Mouse (Mus musculus) cerebellum, adult 18-20 months (tissue): ENCODE results near the gene Caln1.
"Not testable (repeated sequence)": the region's sequence is repeated elsewhere in the genome, so short reads cannot be mapped to it uniquely, and the experiment has no call there.

Experiments
- DNase-seq, 2 experiments: peaks; one replicate each; pipeline ENCODE4 v3.0.0; 2021

Caln1 gene

DNA sequence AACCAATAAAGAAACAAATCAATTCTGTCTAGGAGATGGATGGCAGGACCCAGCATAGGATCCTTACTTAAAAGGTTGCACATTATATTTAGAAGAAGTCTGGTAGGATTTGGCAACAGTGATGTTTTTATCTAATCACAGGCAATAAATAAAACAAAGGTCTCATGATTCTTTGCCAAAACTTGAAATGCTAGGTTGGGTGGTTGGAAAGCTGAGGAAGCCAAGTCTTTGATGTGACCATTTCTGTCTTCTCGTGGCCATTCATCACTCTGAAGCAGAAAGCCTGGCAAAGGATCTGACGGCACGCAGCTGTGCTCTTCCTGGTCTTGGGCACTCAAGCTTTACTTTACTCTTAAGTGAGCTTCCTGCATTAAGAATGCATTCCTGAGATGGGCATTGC lies 193.9 kb downstream of the Caln1 start:
- DNase-seq: no peak

DNA sequence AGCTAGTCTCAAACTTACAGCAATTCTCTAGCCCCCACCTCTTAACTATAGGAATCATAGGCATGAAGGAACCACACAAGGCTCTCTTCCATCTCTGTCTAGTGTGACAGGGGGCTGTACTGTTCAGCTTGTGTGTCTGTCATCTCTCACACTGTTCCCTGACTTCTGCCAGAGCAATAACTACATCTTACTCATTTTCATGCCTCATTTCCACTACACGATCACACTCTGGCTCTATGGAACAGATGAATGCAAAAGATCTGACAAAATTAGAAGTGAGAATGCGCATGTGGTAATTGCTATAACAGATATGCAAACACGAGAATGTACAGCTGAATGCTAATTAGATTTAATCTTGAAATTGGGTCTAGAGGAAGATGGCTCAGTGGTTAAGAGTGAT lies 196.7 kb downstream of the Caln1 start:
- no peak for DNase-seq

DNA sequence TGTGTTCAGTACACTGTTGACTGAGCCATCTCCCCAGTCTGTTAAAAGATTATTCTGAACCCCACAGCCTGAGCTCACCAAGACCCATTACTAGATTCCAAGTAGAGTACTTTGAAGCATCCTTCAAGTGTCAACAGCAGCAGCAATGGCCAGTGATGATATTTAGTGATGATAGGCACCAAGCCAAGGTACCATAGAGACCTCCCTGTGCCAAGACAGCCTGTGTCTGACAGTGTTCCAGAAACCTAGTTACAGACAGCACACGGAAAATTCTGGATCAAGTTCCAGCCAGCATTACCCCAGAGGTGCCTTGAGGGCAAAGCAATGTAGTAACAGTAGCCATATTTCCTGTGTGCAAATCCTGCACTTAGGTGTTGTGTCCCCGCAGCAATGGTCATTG lies 208.3 kb downstream of the Caln1 start:
- DNase-seq: peak in 1 of 2 experiments; percentile 13

DNA sequence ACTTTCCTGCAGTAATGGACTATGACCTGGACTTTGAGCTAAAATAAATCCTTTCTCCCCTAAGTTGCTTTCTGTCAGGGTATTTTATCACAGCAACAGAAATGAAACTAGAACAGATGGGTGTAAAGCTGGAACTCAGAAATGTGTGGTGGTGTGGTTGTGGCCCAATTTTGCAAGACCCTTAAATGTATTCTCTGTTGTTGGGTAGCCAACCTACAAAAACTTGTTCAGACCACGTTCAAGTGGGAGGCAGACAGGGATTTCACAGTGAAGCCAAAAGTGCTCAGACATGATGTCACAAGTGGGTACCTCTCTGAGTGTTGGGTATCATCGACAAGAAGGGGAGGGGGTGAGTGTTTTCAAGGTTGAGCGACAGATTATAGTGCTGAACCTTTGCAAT lies 214.8 kb downstream of the Caln1 start:
- DNase-seq: no peak

DNA sequence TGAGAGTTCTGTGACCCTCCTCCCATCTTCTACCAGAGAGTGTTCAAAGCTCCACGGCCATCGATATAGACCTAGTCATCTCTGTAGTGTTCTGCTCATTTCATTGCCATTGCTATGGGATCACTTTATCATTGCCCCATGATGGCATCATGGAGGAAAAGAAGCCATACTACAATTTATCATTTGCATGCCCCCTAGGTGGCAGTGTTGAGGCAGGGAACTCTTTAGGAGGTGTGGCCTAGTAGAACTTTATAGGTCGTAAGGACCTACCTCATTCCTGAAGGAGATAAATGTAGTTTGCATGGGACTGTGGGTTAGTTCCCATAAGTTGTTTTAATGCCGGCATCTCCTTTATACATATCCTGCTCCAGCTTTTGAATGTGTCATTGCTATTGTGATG lies 217.0 kb downstream of the Caln1 start:
- no peak for DNase-seq

DNA sequence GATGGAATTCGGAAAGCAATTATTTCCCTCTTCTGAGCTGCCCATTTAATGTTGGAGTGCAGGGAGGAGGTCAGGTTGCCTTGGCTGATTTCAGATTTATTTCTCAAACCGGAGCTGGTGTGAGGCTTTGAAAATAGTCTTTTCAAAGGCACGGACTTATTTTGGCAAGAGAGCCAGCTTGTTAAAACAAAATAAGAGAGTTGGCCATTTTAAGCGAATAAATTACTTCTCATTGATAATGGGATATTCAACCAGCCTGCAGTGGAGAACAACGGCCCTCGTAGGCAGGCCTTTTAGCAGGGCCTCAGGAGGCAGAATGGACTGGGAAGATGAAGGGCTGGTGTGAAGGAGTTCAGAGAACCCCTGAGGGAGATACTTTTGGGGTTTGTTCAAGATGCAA lies 227.3 kb downstream of the Caln1 start:
- DNase-seq: no peak

DNA sequence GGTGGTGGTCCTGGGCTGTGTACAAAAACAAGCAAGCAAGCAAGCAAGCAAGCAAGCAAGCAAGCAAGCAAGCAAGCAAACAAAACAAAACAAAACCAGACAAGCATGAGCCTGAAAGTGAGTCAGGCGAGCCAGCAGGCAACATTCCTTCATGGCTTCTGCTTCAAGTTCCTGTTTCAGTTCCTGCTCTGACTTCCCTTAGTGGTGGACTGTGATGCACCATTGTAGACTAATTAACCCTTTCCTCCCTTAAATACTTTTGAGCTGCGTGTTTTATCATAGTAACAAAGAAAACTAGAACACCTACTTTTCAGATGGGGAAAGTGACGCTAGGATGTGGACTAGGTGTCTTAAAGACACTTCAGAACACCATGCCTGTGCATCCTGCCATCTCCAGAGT lies 244.4 kb downstream of the Caln1 start:
- no peak for DNase-seq

DNA sequence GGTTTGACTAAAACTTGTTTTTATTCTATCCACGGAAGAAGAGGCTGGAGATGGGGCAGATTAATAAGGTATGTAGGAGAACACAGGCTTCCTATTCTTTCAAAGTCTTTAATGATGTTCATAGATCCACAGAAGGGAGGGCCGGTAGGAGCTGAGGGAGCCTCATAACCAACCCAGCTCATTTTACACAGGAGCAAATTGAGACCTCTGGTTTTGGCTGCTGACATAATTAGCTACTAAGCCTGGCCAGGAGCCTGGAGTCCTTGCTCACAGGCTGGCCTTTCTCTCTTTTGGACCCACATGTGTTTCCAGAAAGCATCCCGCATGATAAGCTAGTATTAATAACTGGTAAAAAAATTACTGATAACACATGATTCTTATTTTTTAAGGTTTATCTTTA lies 245.0 kb downstream of the Caln1 start:
- peak; percentile 70 to 82 for DNase-seq

DNA sequence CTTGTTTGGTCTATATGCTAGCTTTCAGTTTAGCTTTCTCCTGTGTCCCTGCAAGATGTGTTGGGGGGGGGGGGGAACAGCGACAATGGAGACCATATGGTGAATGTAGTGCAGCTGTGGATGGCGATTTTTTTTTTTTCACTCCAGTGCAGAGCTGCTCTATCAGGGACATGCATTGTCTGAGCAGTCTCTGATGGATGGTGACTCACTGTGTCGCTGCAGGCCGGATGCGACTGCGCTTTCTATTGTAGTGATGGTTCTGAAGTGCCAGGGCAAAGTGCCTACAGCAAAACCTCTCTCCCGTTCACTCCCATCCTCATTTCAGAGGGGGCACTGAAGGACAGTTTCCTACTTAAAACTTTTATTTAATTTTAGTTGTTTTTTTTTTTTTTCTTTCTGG lies 250.8 kb downstream of the Caln1 start:
- DNase-seq: no peak

DNA sequence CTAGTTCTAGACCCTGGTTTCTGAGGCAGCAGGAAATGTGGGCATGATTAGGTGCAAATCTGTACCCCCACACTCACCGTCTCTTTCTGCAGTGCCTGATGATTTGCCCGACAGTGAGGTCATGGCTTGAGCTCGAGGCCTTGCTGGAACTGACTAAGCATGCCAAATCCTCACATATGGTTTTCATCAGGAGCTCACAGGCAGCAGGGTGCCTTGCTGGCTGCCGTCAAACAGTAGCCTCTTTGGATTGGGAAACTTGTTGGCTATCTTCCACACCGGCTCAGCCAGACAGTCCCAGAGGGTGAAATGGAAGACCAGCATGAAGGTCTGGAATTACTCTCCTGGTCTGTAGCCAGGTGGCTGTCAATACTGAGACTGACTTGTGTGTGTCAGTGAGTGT lies 254.0 kb downstream of the Caln1 start:
- peak; percentile 86 to 91 for DNase-seq

DNA sequence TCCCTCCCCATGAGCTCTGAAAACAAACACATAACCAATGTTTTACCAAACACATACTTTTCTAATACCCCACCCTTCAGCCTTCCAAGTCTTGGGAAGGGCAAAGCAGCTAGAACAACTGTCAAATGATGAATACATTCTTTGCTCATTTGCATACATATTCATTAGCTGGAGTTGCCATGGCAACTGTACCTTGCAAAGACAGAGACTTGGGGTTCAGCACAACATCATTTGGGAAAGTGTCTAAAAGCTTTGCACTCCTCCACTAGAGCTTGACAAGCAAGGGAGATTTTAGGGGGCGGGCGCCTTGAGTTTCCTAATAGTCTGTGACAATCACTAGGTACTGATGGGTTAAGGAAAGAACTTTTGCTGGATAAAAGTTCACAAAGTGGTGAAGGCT lies 258.5 kb downstream of the Caln1 start:
- no peak for DNase-seq

DNA sequence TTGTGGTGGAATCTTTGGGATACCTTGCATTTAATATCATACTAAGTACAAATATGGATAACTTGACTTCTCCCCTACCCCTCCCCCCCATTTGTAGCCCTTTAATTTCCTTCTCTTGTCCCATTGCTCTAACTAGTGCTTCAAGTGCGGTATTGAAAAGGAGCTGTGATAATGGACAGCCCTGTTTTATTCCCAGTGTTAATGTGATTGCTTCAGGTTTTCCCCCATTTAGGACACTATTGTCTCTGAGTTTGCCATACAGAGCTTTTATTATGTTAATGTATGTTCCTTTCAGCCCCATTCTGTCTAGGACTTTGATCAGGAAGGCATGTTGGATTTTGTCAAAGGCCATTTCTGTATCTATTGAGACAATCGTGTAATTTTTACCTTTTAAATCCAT lies 266.1 kb downstream of the Caln1 start:
- DNase-seq: no peak

DNA sequence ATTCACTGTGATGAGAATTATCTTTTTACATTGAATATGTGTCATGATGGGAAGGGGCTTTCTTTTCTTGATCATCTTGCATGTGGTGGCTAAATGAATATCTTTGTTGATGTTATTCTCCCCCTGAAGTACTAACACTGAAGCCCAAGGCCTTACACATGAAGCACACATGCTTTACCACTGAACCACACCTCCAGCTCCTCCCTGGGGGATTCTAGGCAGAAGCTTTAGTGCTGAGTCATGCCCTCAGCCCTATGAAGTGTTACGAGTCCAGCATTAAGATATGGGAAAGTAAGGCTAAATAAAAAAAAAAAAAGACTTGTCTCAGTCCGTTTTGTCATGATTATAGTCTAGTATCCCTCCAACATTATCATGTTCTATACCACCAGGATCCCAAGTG lies 272.6 kb downstream of the Caln1 start:
- DNase-seq: no peak

DNA sequence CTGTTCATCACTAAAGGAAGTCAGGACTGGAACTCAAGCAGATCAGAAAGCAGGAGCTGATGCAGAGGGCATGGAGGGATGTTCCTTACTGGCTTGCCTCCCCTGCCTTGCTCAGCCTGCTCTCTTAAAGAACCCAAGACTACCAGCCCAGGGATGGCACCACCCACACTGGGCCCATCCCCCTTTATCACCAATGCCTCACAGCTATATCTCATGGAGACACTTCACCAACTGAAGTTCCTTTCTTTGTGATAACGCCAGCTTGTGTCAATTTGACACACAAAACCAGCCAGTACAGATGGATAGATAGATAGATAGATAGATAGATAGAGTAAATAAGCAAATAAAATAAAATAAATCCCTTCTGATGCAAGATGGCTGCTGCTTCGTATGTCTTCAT lies 276.9 kb downstream of the Caln1 start:
- DNase-seq: not testable (repeated sequence)

DNA sequence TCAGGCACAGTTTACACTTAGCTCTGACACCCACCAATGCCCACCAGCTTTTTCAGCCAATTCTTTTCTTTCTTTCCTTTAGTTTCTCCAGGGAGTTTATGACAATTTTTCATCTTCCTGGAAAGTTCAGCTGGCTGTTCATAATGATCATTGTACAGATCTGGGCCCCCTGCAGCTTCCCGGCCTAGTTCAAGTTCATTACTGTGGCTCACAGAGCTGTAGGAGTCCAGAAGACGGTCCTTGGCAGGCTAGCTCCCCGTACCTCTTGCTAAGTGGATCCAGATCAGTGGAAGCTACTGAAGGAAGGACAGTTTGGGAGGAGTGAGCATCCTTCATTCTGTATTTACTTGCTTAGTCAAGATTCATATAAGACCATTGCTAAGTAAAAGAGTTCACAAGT lies 288.9 kb downstream of the Caln1 start:
- peak; percentile 44 to 68 for DNase-seq

DNA sequence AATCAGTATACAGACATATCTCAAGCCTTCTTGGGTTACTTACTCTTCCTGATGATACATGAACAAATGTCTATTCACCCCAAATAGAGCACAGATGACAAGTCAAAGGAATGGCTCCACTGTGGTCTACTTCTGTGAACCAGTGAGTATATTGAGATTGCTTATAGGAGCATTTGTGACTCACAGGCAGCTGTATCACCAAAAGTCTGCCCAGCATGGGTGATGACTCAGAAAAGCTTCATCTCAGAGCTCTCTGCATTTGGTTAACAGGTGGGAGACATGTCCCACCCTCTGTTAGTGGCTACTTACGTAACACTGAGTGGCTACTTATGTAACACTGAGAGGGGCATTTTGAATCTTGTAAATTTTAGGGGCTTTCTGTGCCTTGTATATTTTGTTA lies 296.8 kb downstream of the Caln1 start:
- DNase-seq: no peak

DNA sequence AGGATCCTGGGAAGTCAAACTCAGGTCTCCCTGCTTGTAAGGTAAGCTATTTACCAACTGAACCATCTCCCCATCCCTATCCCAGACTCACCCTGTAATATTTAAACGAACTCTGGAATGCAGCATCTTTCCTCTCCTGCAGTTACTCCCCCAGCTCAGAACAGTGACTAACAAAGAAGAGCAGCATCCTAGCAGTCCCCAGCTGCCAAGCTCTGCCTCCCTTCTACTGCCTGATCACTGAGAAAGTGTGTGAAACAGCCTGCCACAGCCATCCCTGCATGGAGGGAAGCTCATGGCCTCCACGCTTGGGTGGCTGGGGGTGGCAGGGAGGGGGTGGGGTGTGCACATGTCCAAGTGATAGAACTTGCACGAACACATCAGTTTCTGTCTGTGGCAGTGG lies 303.3 kb downstream of the Caln1 start:
- DNase-seq: no peak

DNA sequence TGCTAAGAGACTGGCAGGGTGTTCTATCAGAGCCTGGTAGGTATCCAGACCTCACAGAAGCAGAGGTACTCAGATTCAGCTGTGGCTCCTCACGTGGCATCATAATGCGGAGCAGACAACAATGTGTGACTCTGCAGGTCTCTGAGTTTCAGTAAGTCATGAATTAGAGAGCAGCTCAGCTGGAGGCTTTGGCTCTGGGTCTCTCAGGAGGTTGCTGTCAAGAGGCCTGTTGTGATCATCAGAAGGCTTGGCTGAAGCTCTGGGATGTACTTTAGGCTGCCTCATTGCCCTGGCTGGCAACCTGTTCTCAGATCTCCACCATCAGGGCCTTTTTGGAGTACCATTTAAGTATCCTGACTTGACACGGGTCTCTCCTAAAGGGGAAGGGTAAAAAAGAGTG lies 303.8 kb downstream of the Caln1 start:
- DNase-seq: peak; percentile 51 to 64

DNA sequence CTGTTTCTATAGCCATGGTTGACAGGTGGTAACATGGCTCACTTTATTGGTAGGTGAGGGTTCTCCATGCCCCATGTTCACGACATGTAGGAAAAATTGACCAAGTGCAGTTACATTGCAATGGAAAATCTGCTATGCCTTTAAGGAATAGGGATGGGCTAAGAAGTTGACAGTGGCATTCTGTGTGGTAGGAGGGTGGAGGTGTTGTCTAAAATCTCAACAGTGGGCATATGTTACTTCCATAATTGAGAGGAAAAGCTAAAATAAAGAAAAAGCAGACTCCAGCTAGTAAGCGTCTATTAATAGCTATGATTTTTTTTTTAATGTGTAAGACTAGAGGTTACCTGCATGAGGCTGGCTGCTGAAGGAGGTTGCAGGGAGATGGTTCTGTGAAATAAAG lies 308.6 kb downstream of the Caln1 start:
- no peak for DNase-seq

DNA sequence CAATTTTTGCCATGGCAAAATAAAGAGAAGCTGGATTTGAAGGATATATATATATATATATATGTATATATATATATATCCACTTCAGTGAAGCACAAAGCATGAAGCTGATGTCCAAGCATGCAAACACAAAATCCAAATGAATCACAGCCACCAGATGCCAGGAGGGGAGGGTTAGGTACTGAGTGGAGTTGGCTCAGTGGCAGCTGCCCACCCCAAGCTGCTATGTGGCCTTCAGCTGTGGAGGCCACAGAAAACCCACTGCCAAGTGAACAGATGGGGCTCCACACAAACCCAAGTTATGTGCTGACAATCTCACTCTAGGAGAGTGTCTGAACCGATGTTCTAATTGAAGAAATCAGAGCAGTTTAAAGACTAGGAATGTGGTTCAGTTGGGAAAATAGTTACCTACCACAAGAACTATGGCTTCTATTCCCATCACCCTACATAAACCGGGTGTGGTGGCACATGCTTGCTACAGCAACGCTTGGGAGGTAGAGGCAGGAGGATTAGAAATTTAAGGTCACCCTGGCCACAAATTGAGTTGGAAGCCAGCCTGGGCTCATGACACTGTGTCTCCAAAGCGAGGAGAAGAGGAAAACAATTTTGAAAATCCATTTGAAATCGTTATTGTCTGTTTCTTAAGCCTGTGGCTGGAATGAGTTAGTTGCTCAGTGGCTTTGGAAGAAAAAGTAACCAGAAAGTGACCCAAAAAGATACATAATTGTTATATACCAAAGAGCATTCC lies 316.8 kb downstream of the Caln1 start:
- DNase-seq: peak; percentile 76 to 86

DNA sequence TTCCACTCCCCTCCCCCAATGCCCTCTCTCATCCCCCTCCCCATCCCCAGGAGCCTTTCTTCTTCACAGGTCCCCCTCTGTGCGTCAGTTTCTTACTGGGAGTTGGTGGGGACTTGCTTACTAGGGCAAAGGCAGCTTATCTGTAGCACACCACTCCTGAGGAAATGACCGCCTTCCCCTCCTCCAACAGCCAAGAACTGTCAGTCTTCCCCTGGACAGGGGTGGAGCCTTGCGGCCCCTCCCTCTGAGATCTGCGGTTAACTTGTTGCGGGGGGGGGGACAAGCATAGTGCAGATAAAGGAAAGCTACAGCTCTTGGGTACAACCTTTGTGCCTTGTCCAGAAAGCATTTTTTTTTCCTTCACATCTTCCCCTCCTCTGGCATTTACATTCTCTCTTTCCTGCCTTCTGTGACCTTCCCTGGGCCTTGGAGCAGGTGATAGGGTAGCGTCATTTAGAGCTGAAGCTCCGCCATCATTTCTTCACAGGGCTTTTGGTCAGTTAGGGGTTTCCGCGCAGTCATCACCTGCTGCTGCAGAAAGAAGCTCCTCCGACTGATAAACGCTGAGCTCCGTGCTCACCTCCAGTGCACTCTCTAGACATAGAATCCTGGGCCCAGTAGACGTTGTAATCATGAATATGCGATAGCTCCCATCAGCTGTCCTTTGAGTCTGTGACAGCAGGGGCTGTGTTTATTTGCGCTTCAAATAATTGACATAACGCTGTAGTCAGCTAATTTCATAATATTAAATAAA lies 319.3 kb downstream of the Caln1 start:
- DNase-seq: no peak

DNA sequence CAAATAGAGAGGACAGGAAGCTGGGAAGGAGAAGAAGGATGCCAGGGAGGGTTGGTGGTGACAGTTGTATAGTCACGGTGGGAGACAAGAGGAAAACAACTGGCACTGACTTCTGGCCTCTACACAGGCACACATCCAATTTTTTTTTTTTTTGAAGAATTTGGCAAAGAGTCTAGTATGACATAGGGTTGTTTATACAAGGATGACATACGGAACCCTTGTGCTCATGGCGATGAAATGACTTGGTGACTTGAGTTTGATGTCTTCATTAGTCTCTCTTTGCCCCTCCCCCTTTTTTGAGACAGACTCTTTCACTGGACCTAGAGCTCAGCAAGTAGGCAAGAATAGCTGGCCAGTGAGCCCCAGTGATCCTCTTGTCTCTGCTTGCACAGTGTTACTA lies 322.1 kb downstream of the Caln1 start:
- no peak for DNase-seq

DNA sequence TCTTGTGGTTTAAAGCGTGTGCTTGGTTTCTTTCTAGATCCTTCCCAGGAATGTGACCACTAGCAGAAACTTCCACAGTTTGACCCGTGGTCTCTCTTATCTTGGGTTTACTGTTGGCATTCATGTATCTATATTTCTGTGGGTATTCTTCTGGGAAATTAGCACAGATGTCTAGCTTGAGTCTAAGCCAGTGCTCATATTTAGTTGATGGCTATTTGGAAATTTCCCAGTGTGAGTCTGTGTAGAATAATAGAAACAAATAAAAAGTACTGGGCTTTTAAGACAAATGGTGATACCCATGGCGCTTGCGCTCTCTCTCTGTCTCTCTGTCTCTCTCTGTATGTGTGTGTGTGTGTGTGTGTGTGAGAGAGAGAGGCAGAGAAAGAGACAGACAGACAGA lies 330.2 kb downstream of the Caln1 start:
- DNase-seq: no peak

DNA sequence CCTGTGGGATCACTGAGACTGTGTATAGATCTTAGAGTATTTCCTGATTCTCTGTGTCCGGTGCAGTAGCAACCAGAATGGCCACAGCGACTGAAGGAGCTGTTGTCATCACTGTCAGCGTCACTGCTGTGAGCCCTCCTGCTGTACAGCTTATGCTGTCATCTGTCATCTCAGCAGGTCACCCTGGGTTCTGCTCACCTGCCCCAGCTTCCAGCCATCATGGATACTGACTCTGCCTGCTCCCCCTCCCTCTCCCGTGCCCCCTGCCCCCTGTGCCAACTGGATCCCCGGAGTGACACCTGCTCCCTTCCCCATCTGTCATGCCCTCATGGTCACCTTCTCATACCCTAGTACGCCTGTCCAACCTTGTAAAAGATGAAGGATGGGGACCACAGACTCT lies 332.5 kb downstream of the Caln1 start:
- peak; percentile 91 to 96 for DNase-seq

DNA sequence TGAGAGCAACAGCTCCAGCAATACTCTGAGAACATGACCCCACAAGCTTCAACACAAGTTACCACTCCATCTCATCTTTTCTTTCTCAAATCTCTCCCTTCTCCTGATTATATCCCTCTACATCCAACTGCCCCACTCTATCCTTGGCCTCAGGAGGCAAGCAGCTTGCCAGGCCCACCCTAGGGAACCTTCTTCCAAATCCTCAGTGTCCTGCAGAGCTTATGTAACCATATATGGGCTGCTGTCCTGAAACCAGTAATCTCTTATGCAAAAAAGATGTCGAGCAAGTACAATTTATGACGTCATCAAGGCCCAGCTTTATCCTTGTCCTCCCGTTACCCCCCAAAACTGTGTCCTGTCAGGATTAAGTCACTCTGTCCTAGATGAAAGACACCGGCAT lies 333.1 kb downstream of the Caln1 start:
- peak; percentile 60 to 63 for DNase-seq
